Mouse (Mus musculus): ENCODE measurements around the gene Resp18.

Resp18 gene

GRCm38 (mm10) chr1:75278228-75278627 is at the start of gene Resp18:
Resp18 (minus strand) TSS chr1:75278415.
- DNase-seq = peak; percentile 40

DNA sequence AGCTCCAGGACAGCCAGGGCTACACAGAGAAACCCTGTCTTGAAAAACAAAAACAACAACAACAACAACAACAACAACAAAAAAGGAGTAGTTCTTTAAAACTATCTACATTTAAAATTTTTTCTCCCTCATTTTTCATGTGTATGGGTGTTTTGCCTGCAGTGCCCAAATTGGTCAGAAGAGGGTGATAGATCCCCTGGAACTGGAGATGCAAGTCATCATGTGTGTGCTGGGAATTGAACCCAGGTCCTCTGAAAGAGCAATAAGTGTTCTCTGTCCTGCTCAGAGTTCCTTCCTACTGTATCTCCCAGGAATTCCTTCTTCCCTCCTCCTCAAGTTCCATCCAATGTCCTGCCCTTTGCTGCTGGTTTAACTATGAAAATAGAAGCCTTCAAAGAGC is 49.2 kb upstream of the Resp18 start:
- no peak for DNase-seq

- DNase-seq = no peak
Observed at GRCm38 (mm10) chr1:75319166-75319565, 41.0 kb upstream of the Resp18 start.

DNA sequence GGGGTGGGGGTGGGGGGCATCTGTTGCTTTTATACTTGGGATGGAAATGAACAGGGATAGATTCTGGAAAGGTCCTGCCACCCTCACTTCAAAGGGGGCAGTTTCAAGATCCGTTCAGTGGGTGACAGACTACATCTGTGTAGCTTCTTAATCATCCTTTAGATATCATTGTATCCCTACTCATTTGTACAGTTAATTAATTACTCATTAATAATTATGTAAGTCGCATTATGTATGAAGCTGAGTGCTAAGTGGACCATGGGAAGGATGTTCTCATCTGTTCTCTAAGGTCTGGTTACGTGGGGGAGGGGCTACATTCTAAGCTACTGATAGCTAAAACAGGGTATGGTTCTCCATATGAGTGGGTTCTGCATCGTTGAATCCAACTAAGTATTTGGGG is 40.5 kb upstream of the Resp18 start:
- no peak for DNase-seq

GRCm38 (mm10) chr1:75318301-75318700 is 40.1 kb upstream of the Resp18 start:
- peak; percentile 44 for DNase-seq

DNA sequence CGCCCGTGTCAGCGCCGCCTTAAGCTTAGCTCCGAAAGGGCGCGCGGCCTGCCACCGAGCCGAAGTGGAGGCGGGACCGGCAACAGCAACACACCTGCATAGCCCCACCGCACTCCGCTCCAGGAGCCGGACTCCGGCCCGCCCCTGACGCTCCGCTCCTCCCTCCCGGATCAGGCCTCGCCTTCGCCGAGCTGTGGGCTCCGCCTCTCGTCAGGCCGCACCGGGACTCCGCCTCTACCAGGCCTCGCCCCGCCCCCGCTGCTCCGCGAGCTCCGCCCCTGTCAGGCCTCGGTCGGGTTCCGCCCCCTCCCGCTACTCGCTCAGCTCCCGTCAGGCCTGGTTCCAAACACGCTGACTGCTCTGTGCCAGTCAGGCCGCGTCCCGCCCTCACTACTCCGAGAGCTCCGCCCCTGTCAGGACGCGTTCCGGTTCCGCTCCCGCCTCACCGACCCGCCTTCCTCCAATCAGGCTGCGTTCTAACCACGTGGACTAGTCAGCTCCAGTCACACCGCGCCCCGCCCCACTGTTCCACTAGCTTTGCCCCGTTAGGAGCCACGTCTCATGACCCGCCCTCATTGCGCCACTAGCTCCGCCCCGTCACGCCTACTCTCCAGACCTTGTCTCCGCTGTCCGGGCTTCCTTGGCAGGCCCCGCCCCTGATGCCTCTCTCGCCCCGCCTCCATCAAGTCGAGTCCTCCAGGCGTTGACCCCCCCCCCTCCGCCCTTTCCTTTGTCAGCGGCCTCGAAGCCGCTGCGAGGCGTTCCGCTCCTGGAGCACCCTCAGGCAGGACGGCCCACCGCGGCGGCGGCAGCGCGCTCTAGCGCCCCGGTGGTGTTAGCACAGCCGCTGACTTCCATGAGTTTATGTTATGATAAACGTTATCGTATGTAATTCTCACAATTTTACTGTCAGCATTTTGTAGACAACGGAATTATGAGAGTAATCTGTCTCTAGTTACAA is 39.3 kb upstream of the Resp18 start, which contains the start of gene Dnpep:
Gene Dnpep (minus strand): TSS at position 750 of the 961 bp plus-strand sequence.
- DNase-seq = peak; percentile 100

DNA sequence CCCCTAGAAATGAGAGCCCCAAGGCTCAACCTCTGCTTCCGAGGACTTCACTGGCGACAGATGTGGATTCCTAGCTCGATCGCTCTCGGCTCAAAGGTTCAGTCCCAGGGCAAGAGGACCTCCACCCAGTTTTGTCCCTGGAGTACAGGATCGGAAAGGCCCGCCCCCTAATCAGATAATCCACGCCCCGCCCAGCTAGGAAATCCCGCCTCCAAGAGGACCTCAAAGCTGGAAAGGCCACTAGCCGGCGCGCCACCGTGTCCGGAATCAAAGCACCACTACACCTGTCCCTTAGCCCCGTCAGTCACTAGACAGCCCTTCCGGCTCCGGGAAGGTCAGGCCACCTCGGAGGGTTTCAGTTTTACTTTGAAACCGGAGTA is 38.6 kb upstream of the Resp18 start:
- DNase-seq = peak; percentile 87

- peak; percentile 50 for DNase-seq
Observed at GRCm38 (mm10) chr1:75315456-75316365, 37.5 kb upstream of the Resp18 start.

DNA sequence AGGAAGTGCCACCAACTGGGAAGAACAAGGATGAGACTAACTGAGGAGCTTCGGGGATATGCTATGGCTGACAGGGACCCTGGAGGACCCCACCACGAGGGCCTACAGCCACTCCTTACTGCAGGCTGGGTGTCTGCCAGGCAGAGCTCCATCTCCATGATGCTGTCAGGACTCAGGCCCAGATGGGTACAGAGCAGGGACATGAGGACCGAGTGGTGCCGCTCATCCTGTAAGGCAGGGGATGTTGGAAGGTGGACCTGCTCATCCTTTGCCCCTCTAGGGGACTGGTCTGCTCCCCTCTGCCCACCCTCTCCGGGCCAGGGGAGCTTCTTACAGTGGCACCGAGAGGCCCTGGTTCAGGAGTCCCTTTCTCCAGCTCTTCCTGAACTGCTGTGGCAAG is 36.8 kb upstream of the Resp18 start:
- peak; percentile 28 for DNase-seq

- no peak for DNase-seq
Observed at GRCm38 (mm10) chr1:75311694-75312093, 33.5 kb upstream of the Resp18 start.

- DNase-seq = no peak
Observed at GRCm38 (mm10) chr1:75304662-75305061, 26.4 kb upstream of the Resp18 start.

DNA sequence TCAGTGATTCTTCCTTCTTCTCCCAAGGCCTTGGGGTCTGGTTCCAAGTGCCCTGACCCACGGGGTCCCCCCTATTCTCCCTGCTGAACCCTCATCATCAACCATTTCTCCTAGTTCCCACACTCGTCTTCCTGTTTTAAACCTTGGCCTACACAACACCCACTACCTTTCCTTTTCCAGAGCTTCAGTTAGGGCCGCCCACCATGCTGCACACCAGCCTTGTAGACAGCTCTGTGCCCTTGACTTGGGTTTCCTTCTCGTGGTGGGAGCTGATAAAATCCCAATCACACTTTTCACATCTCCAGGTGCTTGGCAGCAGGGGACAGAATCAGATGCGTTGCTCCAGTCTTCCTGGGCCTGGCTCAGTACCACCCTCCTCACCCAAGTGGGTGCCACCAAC is 16.1 kb upstream of the Resp18 start:
- DNase-seq = no peak

- DNase-seq = no peak
Observed at GRCm38 (mm10) chr1:75293331-75293701, 15.1 kb upstream of the Resp18 start.

- DNase-seq = no peak
Observed at GRCm38 (mm10) chr1:75292476-75293330, 14.5 kb upstream of the Resp18 start.

- DNase-seq = no peak
Observed at GRCm38 (mm10) chr1:75291321-75291720, 13.1 kb upstream of the Resp18 start.

GRCm38 (mm10) chr1:75290582-75290981 is 12.4 kb upstream of the Resp18 start:
- peak; percentile 72 for DNase-seq

- DNase-seq = no peak
Observed at GRCm38 (mm10) chr1:75289888-75290431, 11.7 kb upstream of the Resp18 start.

DNA sequence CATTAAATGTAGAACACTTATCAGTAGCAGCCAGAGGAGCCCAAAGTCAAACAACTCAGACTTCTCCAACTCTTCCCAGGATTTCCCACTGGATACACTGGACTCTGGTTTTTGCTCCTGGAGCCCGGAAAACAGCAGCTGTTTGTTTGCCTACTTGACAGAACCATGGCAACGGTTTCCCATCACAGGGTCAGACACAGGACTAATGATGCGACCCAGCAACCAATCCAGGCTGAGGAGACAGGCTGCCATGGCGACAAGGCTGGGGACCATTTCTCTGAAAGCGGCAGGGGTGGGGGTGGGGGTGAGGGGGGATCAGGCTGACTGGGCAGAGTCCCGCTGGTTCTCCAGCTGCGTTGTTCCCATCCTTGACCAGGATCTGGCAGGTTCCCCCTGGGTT is 11.2 kb upstream of the Resp18 start:
- DNase-seq = no peak

DNA sequence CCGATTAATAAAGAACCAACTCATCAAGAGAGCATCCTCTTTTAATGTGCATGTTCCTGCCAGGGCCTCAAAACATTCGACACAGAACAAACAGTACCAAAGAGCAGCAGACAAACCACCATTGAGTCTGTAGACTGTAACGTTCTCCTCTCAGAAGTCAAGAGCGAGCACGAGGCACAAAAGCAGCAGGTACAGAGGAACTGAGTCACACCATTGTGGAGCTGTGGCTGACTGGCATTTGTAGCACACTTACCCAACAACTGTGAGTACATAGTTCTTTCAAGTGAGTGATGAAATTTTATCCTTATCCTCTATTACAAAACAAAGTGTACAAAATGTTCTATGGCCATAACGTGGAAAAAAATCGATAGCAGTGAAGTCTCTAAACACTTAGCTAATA is 6.7 kb upstream of the Resp18 start:
- DNase-seq = no peak

- DNase-seq = no peak
Observed at GRCm38 (mm10) chr1:75283017-75283416, 4.8 kb upstream of the Resp18 start.

DNA sequence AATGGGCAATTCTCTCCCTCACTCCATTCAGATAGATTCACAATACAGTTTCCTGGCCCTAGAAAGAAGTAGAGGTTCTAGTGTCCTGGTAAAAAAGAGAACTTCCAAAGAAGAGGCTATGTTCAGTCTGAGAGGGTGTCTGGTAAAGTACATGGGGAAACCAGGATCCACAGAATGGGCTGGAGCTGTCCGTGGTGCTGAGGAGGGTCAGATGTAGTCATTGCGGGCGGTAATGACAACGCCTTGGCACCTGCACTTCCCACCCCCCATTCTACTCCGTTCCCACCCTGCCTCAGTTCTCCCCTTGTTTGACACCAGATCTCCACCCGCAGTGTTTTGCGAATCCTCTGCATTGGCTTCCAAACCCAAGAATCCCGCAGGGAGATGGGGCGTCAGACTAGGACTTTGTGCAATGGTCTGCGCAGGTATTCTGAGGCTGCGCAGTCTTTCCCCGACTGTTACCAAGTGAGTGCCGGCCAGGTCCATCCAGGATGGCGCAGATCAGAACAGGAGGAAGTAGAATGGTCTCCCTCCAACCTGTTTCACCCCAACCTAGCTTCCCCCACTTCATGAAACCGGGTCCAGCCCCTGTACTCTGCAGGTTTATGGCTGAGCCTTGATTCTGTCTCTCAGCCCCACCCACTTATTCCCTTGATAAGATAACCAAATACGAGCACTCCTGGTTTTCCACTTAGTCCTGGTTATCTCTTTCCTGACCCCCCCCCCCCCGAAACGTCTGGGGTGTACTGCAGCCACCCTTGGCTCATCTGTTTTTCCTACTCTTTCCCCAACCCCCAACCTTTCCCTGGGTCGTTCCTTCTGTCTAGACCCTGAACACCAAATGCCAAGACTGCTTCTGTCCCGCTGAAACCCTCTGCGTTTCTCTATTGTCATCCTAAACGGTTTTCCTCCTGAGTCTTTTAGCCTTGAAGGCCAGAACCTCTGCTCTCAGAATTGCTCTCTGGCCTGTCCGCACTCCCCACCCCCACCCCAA is 723 bp downstream of the Resp18 start:
- DNase-seq = peak; percentile 28
